Mouse (Mus musculus) liver, adult 2 months (tissue): ENCODE measurements around the gene Trio.

Source experiments
- CTCF ChIP-seq: fragments of 200-500 bp; IDR thresholded peaks from 2 replicates; pipeline ENCODE4 v1.5.1; 2011; ENCODE audit warnings: low read depth, low read length, control low read depth
- POLR2A ChIP-seq: fragments of 200-500 bp; IDR thresholded peaks from 2 replicates; pipeline ENCODE4 v1.6.1; 2011; ENCODE audit warnings: low read length, control low read depth; ENCODE audit not compliant: insufficient read depth; ENCODE audit errors: extremely low read depth

DNA sequence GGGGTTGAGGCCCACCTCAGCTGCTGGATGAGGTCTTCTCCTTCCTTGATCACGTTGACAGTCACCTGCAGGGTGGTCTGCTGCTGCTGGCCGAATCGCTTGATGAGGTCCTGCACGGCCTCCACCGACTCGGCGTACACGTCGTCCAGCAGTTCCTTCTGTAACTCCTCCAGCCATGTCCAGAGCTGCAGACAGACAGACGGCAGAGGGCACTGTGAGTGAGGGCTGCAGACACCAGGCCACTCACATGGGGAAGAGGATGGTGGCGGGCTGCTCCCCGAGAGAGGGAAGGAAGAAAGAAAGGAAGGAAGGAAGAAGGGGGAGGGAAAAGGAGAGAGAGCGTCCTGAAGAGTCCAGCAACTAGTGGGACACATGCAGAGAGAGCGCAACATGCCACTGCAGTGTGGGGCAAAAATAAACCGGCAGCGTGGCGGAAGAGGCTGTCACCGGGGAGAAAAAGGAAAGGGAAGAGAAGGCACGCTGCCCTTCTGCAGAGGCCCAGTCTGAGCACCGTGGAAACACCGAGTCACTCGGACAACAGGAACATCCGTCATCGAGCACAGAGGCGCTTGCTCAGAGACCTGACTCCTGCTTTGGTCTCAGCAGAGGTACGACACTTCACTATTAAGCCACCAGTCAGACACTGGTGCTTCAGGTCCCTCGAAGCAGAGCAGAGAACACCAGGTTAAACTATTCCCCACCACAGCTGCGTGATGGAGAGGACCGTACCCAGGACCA is 169.4 kb downstream of the Trio start:
- peak; percentile 41 for TF ChIP-seq CTCF
- TF ChIP-seq POLR2A, result no peak
